Mouse (Mus musculus) adrenal gland, adult 18-20 months (tissue): Measurements from ENCODE around the gene Tuba3a. TPM values are rescaled to one million over a fixed set of nuclear protein-coding genes. Genes with fewer than 3 reads are reported as not detected.
A peak's percentile ranks its signal among the peaks of the same experiment; 100 is the strongest.

Experiments used
- DNase-seq, 2 experiments: peaks; one replicate each; pipeline ENCODE4 v3.0.0; 2021 to 2022; ENCODE audit warnings: low spot score in 2 of 2
- microRNA-seq, 2 experiments: library from miRNA; unstranded; fragments of <30 nt; microRNA quantifications; one replicate each; pipeline ENCODE4 v1.2.0; 2021; ENCODE audit warnings: borderline number of aligned reads in 2 of 2
- total RNA-seq, 2 experiments: library from RNA; stranded (reverse); gene quantifications; 1 replicate in 1 of 2; 2 replicates in 1 of 2; pipeline ENCODE4 v1.2.3; 2021

The Tuba3a gene
- total RNA-seq, 2 experiments from 2014 or later = not detected

GRCm38 (mm10) chr6:125232045-125232437, 53.8 kb downstream of the Tuba3a start:
- no peak for DNase-seq

- peak; percentile 55 to 65 for DNase-seq
These were observed 54.5 kb downstream of the Tuba3a start, which contains the start of gene Tapbpl for GRCm38 (mm10) chr6:125231117-125232044. Gene Tapbpl (minus strand): TSS chr6:125231860.

DNA sequence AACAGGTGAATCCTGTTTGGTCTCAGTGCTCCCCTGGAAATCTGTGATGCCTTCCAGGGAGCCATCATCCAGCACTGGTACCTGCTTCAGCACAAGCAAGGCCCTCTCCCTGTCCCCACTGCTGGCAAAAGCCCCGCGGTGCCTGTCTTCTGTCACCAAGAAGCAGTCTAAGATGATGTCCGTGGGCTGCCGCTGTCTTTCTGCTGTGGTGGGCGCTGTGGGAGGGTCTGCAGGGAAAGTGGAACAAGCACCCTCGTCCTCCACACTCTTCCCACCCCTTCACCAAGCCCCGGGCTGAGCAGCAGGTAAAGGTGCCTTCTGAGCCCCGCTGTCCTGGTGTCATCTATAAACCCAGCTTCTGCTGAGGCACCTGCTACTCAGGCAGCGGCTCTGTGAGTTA, 55.3 kb downstream of the Tuba3a start:
- no peak for DNase-seq

Small RNA genes lying within 50 kb of the gene (microRNA-seq; reads per million reads assigned to microRNA genes)
- gene Mir8113 = 0 reads per million in 2 experiments

Other genes starting within 250 kb of the Tuba3a start
- gene Ing4, start 246.3 kb downstream of the Tuba3a start, total RNA-seq = 10 to 100 TPM; 45.3 to 53.4 TPM
- gene Acrbp, start 236.4 kb downstream of the Tuba3a start, total RNA-seq = 1 to 10 TPM; 7.8 to 9.6 TPM
- gene Lpar5, start 218.1 kb downstream of the Tuba3a start, total RNA-seq = under 1 TPM; 0.40 to 0.93 TPM
- gene Chd4, start 190.1 kb downstream of the Tuba3a start, total RNA-seq = 100 to 1,000 TPM; 150 to 190 TPM
- gene Nop2, start 154.1 kb downstream of the Tuba3a start, total RNA-seq = 10 to 100 TPM; 51.6 to 61.3 TPM
- gene Iffo1, start 140.8 kb downstream of the Tuba3a start, total RNA-seq = 10 to 100 TPM; 19.4 to 20.4 TPM
- gene Gapdh, start 119.6 kb downstream of the Tuba3a start, total RNA-seq = 1,000 to 10,000 TPM; 2,223 to 4,104 TPM
- 10 to 100 TPM; 15.3 to 17.1 TPM for gene Ncapd2, start 94.3 kb downstream of the Tuba3a start, total RNA-seq
- 100 to 1,000 TPM; 161 to 206 TPM for gene Mrpl51, start 94.2 kb downstream of the Tuba3a start, total RNA-seq
- 10 to 100 TPM; 33.5 to 39.1 TPM for gene Vamp1, start 70.5 kb downstream of the Tuba3a start, total RNA-seq
- 10 to 100 TPM; 10.9 to 19.5 TPM for gene Tapbpl, start 54.2 kb downstream of the Tuba3a start, total RNA-seq
- gene Cd27, start 49.0 kb downstream of the Tuba3a start, total RNA-seq = under 1 TPM; 0.38 to 0.46 TPM
- gene Ltbr, start 27.8 kb upstream of the Tuba3a start, total RNA-seq = 10 to 100 TPM; 56.6 to 78.9 TPM
- 1 to 10 TPM; 1.3 to 1.7 TPM for gene Scnn1a, start 34.6 kb upstream of the Tuba3a start, total RNA-seq
- 100 to 1,000 TPM; 185 to 291 TPM for gene Tnfrsf1a, start 63.3 kb upstream of the Tuba3a start, total RNA-seq
- gene Plekhg6, start 94.8 kb upstream of the Tuba3a start, total RNA-seq = under 1 TPM in 1 of 2 experiments, not detected in 1; 0.13 TPM
- gene Cd9, start 208.7 kb upstream of the Tuba3a start, total RNA-seq = 100 to 1,000 TPM in 1 of 2 experiments, 10 to 100 TPM in 1; 90.1 to 131 TPM